Mouse (Mus musculus): ENCODE data around the gene Ttf1. TPM values are rescaled to one million over a fixed set of nuclear protein-coding genes. Genes with fewer than 3 reads are reported as not detected.
"Not testable (repeated sequence)": the region's sequence is repeated elsewhere in the genome, so short reads cannot be mapped to it uniquely, and the experiment has no call there.

The Ttf1 gene
- polyA plus RNA-seq, 1 experiment from 2014 or later: 8.3 TPM

DNA sequence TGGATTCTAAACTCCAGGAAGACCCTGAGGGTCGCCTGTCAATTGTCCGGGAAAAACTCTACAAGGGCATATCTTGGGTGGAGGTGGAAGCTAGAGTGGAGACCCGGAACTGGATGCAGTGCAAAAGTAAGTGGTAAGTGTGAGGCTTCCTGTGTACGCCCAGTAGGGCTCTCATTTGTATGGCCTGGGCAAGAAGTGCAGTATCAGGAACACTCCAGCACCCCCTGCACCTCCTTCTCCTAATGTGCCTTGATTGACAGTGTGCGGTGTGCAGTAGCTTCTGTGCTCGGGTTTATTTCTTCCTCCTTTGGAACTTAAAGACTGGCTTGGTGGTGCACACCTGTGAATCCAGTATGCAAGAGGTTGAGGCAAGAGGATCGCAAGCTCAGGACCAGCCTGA is 14.6 kb downstream of the Ttf1 start:
- no peak overlapping the region for H3K4me2 ChIP-seq
- H3K9me3 ChIP-seq: no peaks in the 10 kb centered on the region
- H3K9ac ChIP-seq: no peak overlapping the region
- no peak overlapping the region for H3K4me3 ChIP-seq
- H3K27ac ChIP-seq (replicated peaks): no peak overlapping the region
- H3K36me3 ChIP-seq: peaks cover 90% of the 10 kb centered on the region
- H3K27me3 ChIP-seq: no peaks in the 10 kb centered on the region
- no peak for ATAC-seq (ENCODE audit: low read depth)
- WGBS: 95% methylated on average over 7 of the region's 7 CpGs
- no peaks in the 10 kb centered on the region for H3K4me1 ChIP-seq (replicated peaks)

DNA sequence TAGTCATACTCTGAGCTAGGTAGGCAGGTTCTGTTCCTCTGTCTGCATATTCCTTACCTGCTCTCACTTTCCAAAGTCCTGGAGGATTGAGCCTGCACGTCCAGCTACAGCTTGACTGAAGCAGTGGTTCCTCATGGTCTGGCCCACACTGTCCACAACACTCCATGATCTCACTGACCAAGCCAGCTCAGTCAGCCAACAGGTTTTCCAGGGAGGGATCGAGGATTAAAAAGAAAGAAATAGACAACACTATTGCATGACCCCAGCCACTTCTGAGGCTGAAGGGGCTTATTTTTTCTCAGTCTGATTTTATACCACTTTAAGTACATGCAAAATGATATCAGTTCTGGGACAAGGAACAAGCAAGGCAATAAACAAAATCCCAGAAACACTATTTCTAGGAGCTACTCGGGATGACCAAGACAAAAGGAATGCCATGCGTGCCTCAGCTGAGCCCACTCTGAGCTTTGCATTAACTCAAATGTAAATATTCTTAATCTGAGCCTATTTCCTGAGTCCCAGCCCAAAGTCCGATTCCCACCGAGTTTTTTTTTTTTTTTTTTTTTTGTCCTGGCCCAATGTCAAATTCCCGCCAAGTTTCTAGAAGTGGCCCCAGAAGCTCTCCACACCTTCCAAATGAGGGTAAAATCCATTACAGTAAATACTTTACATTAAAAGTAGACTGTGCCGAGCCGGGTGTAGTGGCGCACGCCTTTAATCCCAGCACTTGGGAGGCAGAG is 15.4 kb downstream of the Ttf1 start:
- no peak for ATAC-seq (ENCODE audit: low read depth)
- H3K36me3 ChIP-seq: peaks cover 91% of the 10 kb centered on the region
- H3K9me3 ChIP-seq: no peaks in the 10 kb centered on the region
- no peak overlapping the region for H3K4me3 ChIP-seq
- WGBS: 89% methylated on average over 11 of the region's 11 CpGs
- H3K4me2 ChIP-seq: no peak overlapping the region
- H3K4me1 ChIP-seq (replicated peaks): no peaks in the 10 kb centered on the region
- no peak overlapping the region for H3K9ac ChIP-seq
- H3K27ac ChIP-seq (replicated peaks): no peak overlapping the region
- H3K27me3 ChIP-seq: no peaks in the 10 kb centered on the region

DNA sequence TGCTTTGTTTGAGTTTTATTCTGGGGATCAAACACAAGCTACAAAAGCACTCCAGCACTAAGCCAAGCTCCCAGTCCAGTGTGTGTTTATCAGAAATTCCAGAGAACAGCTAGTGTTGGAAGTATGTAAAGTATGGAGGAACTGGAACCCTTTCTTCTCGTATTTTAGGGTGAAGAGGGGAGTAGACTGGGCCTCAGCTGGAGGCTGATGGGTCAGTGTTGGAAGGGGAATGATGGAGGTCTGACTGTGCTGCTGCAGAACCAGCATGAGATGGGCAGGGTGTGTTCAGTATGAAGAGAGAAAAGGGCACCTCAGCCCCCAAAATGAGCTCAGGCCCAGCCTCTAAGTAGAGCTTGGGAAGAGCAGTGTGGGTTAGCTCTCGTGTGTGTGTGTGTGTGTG is 16.2 kb downstream of the Ttf1 start:
- Histone ChIP-seq H3K9me3 (no peaks in the 10 kb centered on the region), H3K4me3 (no peak overlapping the region), H3K27ac (replicated peaks) (no peak overlapping the region), H3K9ac (no peak overlapping the region), H3K36me3 (peaks cover 91% of the 10 kb centered on the region), H3K4me1 (replicated peaks) (no peaks in the 10 kb centered on the region), H3K4me2 (no peak overlapping the region), H3K27me3 (no peaks in the 10 kb centered on the region)
- 86% methylated on average over 2 of the region's 2 CpGs for WGBS
- ATAC-seq (ENCODE audit: low read depth): no peak

DNA sequence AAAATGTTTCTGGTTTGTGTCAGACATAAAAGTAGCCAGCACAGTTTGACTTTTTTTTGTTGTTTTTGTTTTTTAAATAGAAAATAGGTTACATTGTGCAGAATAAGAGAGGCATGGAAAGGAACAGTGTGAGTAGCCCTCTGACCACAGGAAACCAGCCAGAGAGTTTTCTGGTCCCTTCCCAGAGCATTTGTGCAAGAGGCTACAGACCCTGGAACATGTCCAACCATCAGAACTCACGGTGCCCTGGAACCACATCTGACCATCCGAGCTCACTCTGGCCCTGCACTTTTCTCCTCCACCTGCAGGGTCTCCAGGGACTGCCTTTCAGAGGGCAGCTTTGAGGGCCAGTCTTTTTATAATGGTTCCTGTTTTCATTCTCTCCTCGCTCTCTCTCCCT is 21.9 kb downstream of the Ttf1 start:
- H3K27me3 ChIP-seq: no peaks in the 10 kb centered on the region
- H3K4me1 ChIP-seq (replicated peaks): no peaks in the 10 kb centered on the region
- no peaks in the 10 kb centered on the region for H3K9me3 ChIP-seq
- H3K36me3 ChIP-seq: peaks cover 90% of the 10 kb centered on the region
- 66% methylated on average over 3 of the region's 3 CpGs for WGBS
- H3K4me2 ChIP-seq: no peak overlapping the region
- H3K27ac ChIP-seq (replicated peaks): no peak overlapping the region
- no peak overlapping the region for H3K9ac ChIP-seq
- no peak overlapping the region for H3K4me3 ChIP-seq
- ATAC-seq (ENCODE audit: low read depth): no peak

DNA sequence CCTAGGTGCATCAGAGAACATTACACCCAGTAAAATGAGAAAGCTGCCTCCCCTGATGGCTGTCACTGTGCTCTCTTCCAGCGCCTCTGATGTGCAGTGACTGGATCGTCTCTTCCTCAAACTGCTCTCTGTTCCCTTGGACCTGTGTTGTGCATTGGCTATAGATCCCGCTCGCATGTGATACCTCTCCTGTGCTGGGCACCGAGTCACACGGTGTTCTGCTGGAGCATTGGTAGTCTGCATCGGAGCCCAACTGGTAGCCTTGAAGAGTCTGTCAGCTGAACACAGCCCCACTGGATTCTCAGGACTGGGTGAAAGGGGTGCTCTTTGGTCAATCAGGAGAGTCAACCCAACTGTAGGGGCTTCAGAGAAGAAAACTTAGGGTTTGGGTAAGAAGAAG is 26.0 kb downstream of the Ttf1 start:
- 98% methylated on average over 7 of the region's 7 CpGs for WGBS
- Histone ChIP-seq H3K27me3 (no peaks in the 10 kb centered on the region), H3K9ac (no peak overlapping the region), H3K9me3 (no peaks in the 10 kb centered on the region), H3K4me1 (replicated peaks) (no peaks in the 10 kb centered on the region), H3K27ac (replicated peaks) (no peak overlapping the region), H3K4me3 (no peak overlapping the region), H3K36me3 (peaks cover 62% of the 10 kb centered on the region), H3K4me2 (no peak overlapping the region)
- ATAC-seq (ENCODE audit: low read depth): no peak

- peaks cover 31% of the 10 kb centered on the region for H3K36me3 ChIP-seq
- 79% methylated on average over 6 of the region's 6 CpGs for WGBS
- ATAC-seq (ENCODE audit: low read depth): not testable (repeated sequence)
Measured at GRCm38 (mm10) chr2:29089276-29089675, 29.2 kb downstream of the Ttf1 start.

DNA sequence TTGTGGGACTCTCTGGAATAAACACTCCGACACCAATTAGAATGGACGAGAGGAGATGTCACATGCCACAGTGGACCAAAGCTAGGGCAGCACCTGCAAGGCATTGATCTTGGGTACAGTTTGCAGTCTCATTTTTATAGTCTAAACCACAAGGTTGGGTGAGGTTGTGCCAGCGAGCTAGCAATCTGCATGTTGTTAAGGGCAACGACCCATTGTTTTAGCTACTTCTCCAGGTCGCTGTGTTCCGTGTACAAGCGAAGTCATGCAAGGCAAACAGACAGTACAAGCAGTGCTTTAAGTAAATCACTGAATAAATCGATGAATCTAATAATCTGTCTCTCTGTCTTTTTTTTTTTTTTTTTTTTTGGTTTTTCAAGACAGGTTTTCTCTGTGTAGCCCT is 35.6 kb downstream of the Ttf1 start:
- Histone ChIP-seq H3K36me3 (no peaks in the 10 kb centered on the region), H3K27me3 (no peaks in the 10 kb centered on the region), H3K4me1 (replicated peaks) (peaks cover 4% of the 10 kb centered on the region; the same call in 1 of the 2 replicates), H3K4me2 (no peak overlapping the region), H3K9me3 (no peaks in the 10 kb centered on the region), H3K4me3 (no peak overlapping the region), H3K9ac (no peak overlapping the region), H3K27ac (replicated peaks) (no peak overlapping the region)
- 88% methylated on average over 8 of the region's 8 CpGs for WGBS
- ATAC-seq (ENCODE audit: low read depth): no peak

More at GRCm38 (mm10) chr2:29089276-29089675, 29.2 kb downstream of the Ttf1 start:
- H3K4me3 ChIP-seq; H3K9ac ChIP-seq; H3K27me3 ChIP-seq; H3K27ac ChIP-seq (replicated peaks); H3K9me3 ChIP-seq; H3K4me1 ChIP-seq (replicated peaks); H3K4me2 ChIP-seq: not testable (repeated sequence)

- 66% methylated on average over 4 of the region's 4 CpGs for WGBS
- H3K36me3 ChIP-seq: no peaks in the 10 kb centered on the region
- no peak overlapping the region for H3K4me3 ChIP-seq
- H3K4me2 ChIP-seq: no peak overlapping the region
- no peaks in the 10 kb centered on the region for H3K27me3 ChIP-seq
- H3K27ac ChIP-seq (replicated peaks): no peak overlapping the region
- H3K4me1 ChIP-seq (replicated peaks): peaks cover 4% of the 10 kb centered on the region; the same call in 1 of the 2 replicates
- H3K9me3 ChIP-seq: no peaks in the 10 kb centered on the region
- ATAC-seq (ENCODE audit: low read depth): no peak
- H3K9ac ChIP-seq: no peak overlapping the region
Measured at GRCm38 (mm10) chr2:29096751-29097150, 36.7 kb downstream of the Ttf1 start.

DNA sequence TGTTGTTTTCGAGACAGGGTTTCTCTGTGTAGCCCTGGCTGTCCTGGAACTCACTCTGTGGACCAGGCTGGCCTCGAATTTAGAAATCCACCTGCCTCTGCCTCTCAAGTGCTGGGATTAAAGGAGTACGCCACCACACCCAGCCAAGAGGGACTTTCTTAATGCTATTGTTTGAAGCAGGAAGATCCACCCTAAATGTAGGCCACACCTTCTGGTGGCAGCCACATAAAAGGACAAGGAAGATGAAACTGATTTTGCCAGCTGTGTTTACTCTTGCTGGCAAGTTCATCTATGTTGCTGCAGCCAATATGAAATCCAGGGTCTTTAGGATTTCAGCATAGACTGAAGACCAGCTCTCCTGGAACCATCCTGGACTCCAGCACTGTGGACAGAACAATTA is 37.4 kb downstream of the Ttf1 start:
- Histone ChIP-seq H3K27ac (replicated peaks) (no peak overlapping the region), H3K36me3 (no peaks in the 10 kb centered on the region), H3K4me2 (no peak overlapping the region), H3K9ac (no peak overlapping the region), H3K4me3 (no peak overlapping the region), H3K4me1 (replicated peaks) (peaks cover 4% of the 10 kb centered on the region; the same call in 1 of the 2 replicates), H3K9me3 (no peaks in the 10 kb centered on the region), H3K27me3 (no peaks in the 10 kb centered on the region)
- WGBS: 93% methylated on average over 3 of the region's 3 CpGs
- ATAC-seq (ENCODE audit: low read depth): no peak

DNA sequence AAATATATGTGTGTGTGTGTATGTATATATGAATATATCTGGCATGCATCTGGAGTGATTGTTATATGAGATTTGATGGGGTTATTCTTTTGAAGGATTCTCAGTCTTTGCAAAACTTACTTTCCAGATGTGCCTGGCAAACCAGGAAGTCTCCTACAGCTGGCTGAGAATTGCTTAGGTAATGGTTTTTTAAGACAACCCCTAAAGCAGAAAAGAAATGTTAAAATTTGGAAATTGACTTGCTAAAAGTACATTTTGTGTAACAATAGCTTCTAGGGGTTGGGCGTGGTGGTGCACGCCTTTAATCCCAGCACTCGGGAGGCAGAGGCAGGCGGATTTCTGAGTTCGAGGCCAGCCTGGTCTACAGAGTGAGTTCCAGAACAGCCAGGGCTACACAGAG is 37.9 kb downstream of the Ttf1 start:
- not testable (repeated sequence) for H3K4me3 ChIP-seq; ATAC-seq (ENCODE audit: low read depth); H3K9me3 ChIP-seq; H3K4me2 ChIP-seq; H3K27ac ChIP-seq (replicated peaks); H3K4me1 ChIP-seq (replicated peaks); H3K9ac ChIP-seq; H3K36me3 ChIP-seq; H3K27me3 ChIP-seq
- WGBS: 90% methylated on average over 5 of the region's 5 CpGs

GRCm38 (mm10) chr2:29098786-29099185 is 38.7 kb downstream of the Ttf1 start:
- 27% methylated on average over 8 of the region's 8 CpGs for WGBS
- no peak for ATAC-seq (ENCODE audit: low read depth)
- no peaks in the 10 kb centered on the region for H3K36me3 ChIP-seq
- H3K9me3 ChIP-seq: no peaks in the 10 kb centered on the region
- H3K4me1 ChIP-seq (replicated peaks): peaks cover 4% of the 10 kb centered on the region; the same call in 1 of the 2 replicates
- H3K27ac ChIP-seq (replicated peaks): no peak overlapping the region
- H3K9ac ChIP-seq: no peak overlapping the region
- H3K27me3 ChIP-seq: no peaks in the 10 kb centered on the region
- no peak overlapping the region for H3K4me3 ChIP-seq
- H3K4me2 ChIP-seq: no peak overlapping the region

DNA sequence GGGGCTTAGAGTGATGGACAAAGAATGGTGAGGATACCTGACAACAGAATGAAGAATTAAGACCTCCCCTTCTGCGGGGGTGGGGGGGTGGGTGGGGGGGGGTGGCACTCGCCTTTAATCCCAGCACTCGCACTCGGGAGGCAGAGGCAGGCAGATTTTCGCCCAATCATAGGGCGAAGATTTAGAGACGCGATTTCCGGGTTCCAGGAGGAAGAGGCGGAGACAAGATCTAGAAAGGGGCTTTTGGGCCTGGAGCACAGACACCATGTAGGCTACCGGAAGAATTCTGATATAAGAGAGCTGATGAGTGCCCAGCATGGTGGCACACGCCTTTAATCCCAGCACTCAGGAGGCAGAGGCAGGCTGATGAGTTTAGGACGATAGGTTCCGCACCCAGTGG is 39.6 kb downstream of the Ttf1 start:
- no peaks in the 10 kb centered on the region for H3K27me3 ChIP-seq
- H3K36me3 ChIP-seq: no peaks in the 10 kb centered on the region
- H3K4me2 ChIP-seq: no peak overlapping the region
- peaks cover 4% of the 10 kb centered on the region; the same call in 1 of the 2 replicates for H3K4me1 ChIP-seq (replicated peaks)
- ATAC-seq (ENCODE audit: low read depth): no peak
- H3K4me3 ChIP-seq: no peak overlapping the region
- H3K27ac ChIP-seq (replicated peaks): no peak overlapping the region
- WGBS: 88% methylated on average over 14 of the region's 14 CpGs
- no peaks in the 10 kb centered on the region for H3K9me3 ChIP-seq
- no peak overlapping the region for H3K9ac ChIP-seq

Data from neural tube, embryonic 13.5 days (tissue).